Mouse (Mus musculus): ENCODE measurements around the gene A430033K04Rik.

A430033K04Rik gene

DNA sequence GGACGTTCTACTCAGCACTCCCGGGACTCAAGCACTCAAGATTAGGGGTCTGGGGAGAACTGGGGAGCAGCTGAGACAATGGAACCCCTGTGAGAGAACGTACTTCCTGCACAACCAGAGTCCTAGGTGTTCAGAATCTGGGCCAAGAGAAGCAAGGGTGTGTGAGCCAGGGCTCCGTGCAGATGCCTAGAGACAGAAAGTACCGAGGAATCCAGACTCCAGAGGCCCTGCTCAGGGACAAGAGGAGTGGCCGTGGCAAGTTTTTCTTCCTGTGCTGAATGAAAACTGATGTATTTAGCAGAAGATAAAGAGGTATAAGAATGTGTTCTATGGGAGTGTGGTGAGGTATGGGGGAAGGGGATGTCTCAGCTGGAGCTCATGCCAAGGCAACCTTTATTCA, 74.8 kb downstream of the A430033K04Rik start:
- no peak for DNase-seq
